Mouse (Mus musculus): ENCODE measurements around the gene Zfp605. TPM values are rescaled to one million over a fixed set of nuclear protein-coding genes. Genes with fewer than 3 reads are reported as not detected.
A peak's percentile ranks its signal among the peaks of the same experiment; 100 is the strongest.

Zfp605 gene
- total and polyA plus RNA-seq, 3 experiments, result 4.7 to 5.2 TPM; not detected in 1

- TF ChIP-seq MAZ (IDR thresholded peaks at IDR 0.05; ENCODE audit: low read depth, low read length) (no peak), GATA1 (IDR thresholded peaks at IDR 0.05; ENCODE audit: low read depth, low read length) (peak; percentile 4; the same call in 1 of the 2 replicates), MYC (IDR thresholded peaks at IDR 0.05; ENCODE audit: low read depth, low read length) (0 out of 2 replicates have a peak, but pooled peaks have one; percentile 41), ZNF384 (IDR thresholded peaks at IDR 0.05; ENCODE audit: low read depth, low read length) (no peak), SMC3 (IDR thresholded peaks at IDR 0.05; ENCODE audit: low read depth, low read length) (no peak), SIN3A (IDR thresholded peaks at IDR 0.05; ENCODE audit: low read length) (peak; percentile 74; the same call in 1 of the 2 replicates)
These were observed 32.4 kb downstream of the Zfp605 start (continued) for GRCm38 (mm10) chr5:110142309-110142708.

GRCm38 (mm10) chr5:110143007-110143406 is 33.1 kb downstream of the Zfp605 start:
- DNase-seq (ENCODE audit: low read depth, low spot score), result peak; percentile 34
- Histone ChIP-seq H3K4me3 (ENCODE audit: control insufficient read depth in 1 of 2, insufficient read depth in 1 of 2, low read depth in 2 of 2, low read length in 2 of 2) (no peak overlapping the region), H3K27me3 (ENCODE audit: control insufficient read depth in 1 of 2, insufficient read depth in 2 of 2, low read length in 2 of 2) (no peaks in the 10 kb centered on the region), H3K4me1 (ENCODE audit: control insufficient read depth in 1 of 2, insufficient read depth in 2 of 2, low read length in 2 of 2) (peaks cover 34 to 37% of the 10 kb centered on the region in 2 experiments), H3K36me3 (ENCODE audit: control insufficient read depth in 1 of 2, insufficient read depth in 2 of 2, low read length in 2 of 2) (peaks cover 31 to 38% of the 10 kb centered on the region in 2 experiments), H3K9ac (ENCODE audit: control insufficient read depth, low read depth, low read length, poor library complexity, severe bottlenecking) (no peak overlapping the region), H3K27ac (ENCODE audit: control insufficient read depth, low read depth, low read length) (no peak overlapping the region; the same call in 1 of the 2 replicates), H3K79me2 (ENCODE audit: control insufficient read depth, insufficient read depth, low read length, poor library complexity) (peaks cover 5% of the 10 kb centered on the region), H3K9me3 (replicated peaks; ENCODE audit: insufficient read depth, low read length) (no peaks in the 10 kb centered on the region)
- TF ChIP-seq TAL1 (IDR thresholded peaks at IDR 0.05; ENCODE audit: low read length), result no peak
- no peak for TF ChIP-seq POLR2A (IDR thresholded peaks at IDR 0.05; ENCODE audit: control insufficient read depth in 1 of 2, insufficient read depth in 1 of 2, low read depth in 1 of 2, low read length in 2 of 2, poor library complexity in 1 of 2)
- TF ChIP-seq E2F4 (IDR thresholded peaks at IDR 0.05; ENCODE audit: borderline replicate concordance, low read depth, low read length), result no peak
- TF ChIP-seq RAD21 (IDR thresholded peaks at IDR 0.05; ENCODE audit: low read depth, low read length), result peak; percentile 56
- TF ChIP-seq SMC3 (IDR thresholded peaks at IDR 0.05; ENCODE audit: low read depth, low read length), result peak; percentile 50
- TF ChIP-seq MYB (IDR thresholded peaks at IDR 0.05; ENCODE audit: low read depth, low read length), result no peak
- 0 out of 2 replicates have a peak, but pooled peaks have one; percentile 31 for TF ChIP-seq ZC3H11A (IDR thresholded peaks at IDR 0.05; ENCODE audit: low read depth, low read length)
- TF ChIP-seq RCOR1 (IDR thresholded peaks at IDR 0.05; ENCODE audit: low read depth, low read length), result no peak
- peak in 2 of 3 experiments; percentile 57 to 60; a peak in 4 of 6 replicates for TF ChIP-seq CTCF (IDR thresholded peaks at IDR 0.05 in 2 of 3, conservative IDR thresholded peaks at IDR 0.05 in 1 of 3; ENCODE audit: control insufficient read depth in 1 of 3, insufficient read depth in 1 of 3, low read depth in 2 of 3, low read length in 3 of 3, poor library complexity in 1 of 3, severe bottlenecking in 1 of 3)
- TF ChIP-seq MEF2A (IDR thresholded peaks at IDR 0.05; ENCODE audit: extremely low read depth, insufficient replicate concordance, low read depth, low read length, poor library complexity, severe bottlenecking), result no peak

GRCm38 (mm10) chr5:110169374-110169773 is 59.5 kb downstream of the Zfp605 start:
- no peak overlapping the region for H3K9ac ChIP-seq (ENCODE audit: control insufficient read depth, low read depth, low read length, poor library complexity, severe bottlenecking)
- H3K27me3 ChIP-seq (ENCODE audit: control insufficient read depth in 1 of 2, insufficient read depth in 2 of 2, low read length in 2 of 2), result no peaks in the 10 kb centered on the region
- H3K9me3 ChIP-seq (replicated peaks; ENCODE audit: insufficient read depth, low read length), result no peaks in the 10 kb centered on the region
- no peak for TF ChIP-seq NRF1 (IDR thresholded peaks at IDR 0.05; ENCODE audit: insufficient read depth, low read depth, low read length, poor library complexity, severe bottlenecking)
- no peak for TF ChIP-seq ETS1 (IDR thresholded peaks at IDR 0.05; ENCODE audit: low read depth, low read length)
- TF ChIP-seq CTCF (IDR thresholded peaks at IDR 0.05 in 2 of 3, conservative IDR thresholded peaks at IDR 0.05 in 1 of 3; ENCODE audit: control insufficient read depth in 1 of 3, insufficient read depth in 1 of 3, low read depth in 2 of 3, low read length in 3 of 3, poor library complexity in 1 of 3, severe bottlenecking in 1 of 3), result no peak
- TF ChIP-seq JUND (IDR thresholded peaks at IDR 0.05; ENCODE audit: low read depth, low read length), result no peak
- no peak for TF ChIP-seq SMC3 (IDR thresholded peaks at IDR 0.05; ENCODE audit: low read depth, low read length)
- TF ChIP-seq ZMIZ1 (IDR thresholded peaks at IDR 0.05; ENCODE audit: low read depth, low read length), result no peak
- TF ChIP-seq MAX (IDR thresholded peaks at IDR 0.05; ENCODE audit: low read length), result no peak
- no peak for TF ChIP-seq GABPA (IDR thresholded peaks at IDR 0.05; ENCODE audit: low read depth, low read length)
- no peaks in the 10 kb centered on the region for H3K79me2 ChIP-seq (ENCODE audit: control insufficient read depth, insufficient read depth, low read length, poor library complexity)
- H3K27ac ChIP-seq (ENCODE audit: control insufficient read depth, low read depth, low read length), result no peak overlapping the region
- no peak for DNase-seq (ENCODE audit: low read depth, low spot score)
- no peak overlapping the region for H3K4me3 ChIP-seq (ENCODE audit: control insufficient read depth in 1 of 2, insufficient read depth in 1 of 2, low read depth in 2 of 2, low read length in 2 of 2)
- H3K36me3 ChIP-seq (ENCODE audit: control insufficient read depth in 1 of 2, insufficient read depth in 2 of 2, low read length in 2 of 2), result peaks cover 3 to 19% of the 10 kb centered on the region in 2 experiments; a peak in 3 of 4 replicates
- H3K4me1 ChIP-seq (ENCODE audit: control insufficient read depth in 1 of 2, insufficient read depth in 2 of 2, low read length in 2 of 2), result peaks cover 0 to 5% of the 10 kb centered on the region in 2 experiments; a peak in 1 of 4 replicates

Data from MEL (cell line).